Mouse (Mus musculus): ENCODE data around the gene Apc2.
A peak's percentile ranks its signal among the peaks of the same experiment; 100 is the strongest.

Gene Apc2

GRCm38 (mm10) chr10:80321014-80321669 lies 25.4 kb downstream of the Apc2 start:
- DNase-seq (ENCODE audit: low spot score in 2 of 2), result no peak

GRCm38 (mm10) chr10:80321670-80322581 lies 26.1 kb downstream of the Apc2 start:
- no peak for DNase-seq (ENCODE audit: low spot score in 2 of 2)

- no peak for DNase-seq (ENCODE audit: low spot score in 2 of 2)
Measured at GRCm38 (mm10) chr10:80322811-80323211, 27.0 kb downstream of the Apc2 start.

- DNase-seq (ENCODE audit: low spot score in 2 of 2), result no peak
Measured at GRCm38 (mm10) chr10:80323261-80324119, 27.7 kb downstream of the Apc2 start.

GRCm38 (mm10) chr10:80324120-80325037 lies 28.6 kb downstream of the Apc2 start:
- no peak for DNase-seq (ENCODE audit: low spot score in 2 of 2)

GRCm38 (mm10) chr10:80325045-80325444 lies 29.3 kb downstream of the Apc2 start:
- no peak for DNase-seq (ENCODE audit: low spot score in 2 of 2)

- DNase-seq (ENCODE audit: low spot score in 2 of 2), result peak; percentile 92 to 95
Measured at GRCm38 (mm10) chr10:80329273-80330081, 33.7 kb downstream of the Apc2 start, which contains the start of the genes Pcsk4 and Reep6. Gene Pcsk4, minus strand, starts transcription at chr10:80329498. Gene Reep6, plus strand, starts transcription at chr10:80329953.

GRCm38 (mm10) chr10:80330084-80330483 lies 34.3 kb downstream of the Apc2 start:
- DNase-seq (ENCODE audit: low spot score in 2 of 2), result no peak

- no peak for DNase-seq (ENCODE audit: low spot score in 2 of 2)
Measured at GRCm38 (mm10) chr10:80330888-80331287, 35.1 kb downstream of the Apc2 start.

- no peak for DNase-seq (ENCODE audit: low spot score in 2 of 2)
Measured at GRCm38 (mm10) chr10:80331636-80332524, 36.1 kb downstream of the Apc2 start.

- no peak for DNase-seq (ENCODE audit: low spot score in 2 of 2)
Measured at GRCm38 (mm10) chr10:80332525-80332989, 36.8 kb downstream of the Apc2 start.

GRCm38 (mm10) chr10:80336263-80336662 lies 40.5 kb downstream of the Apc2 start:
- DNase-seq (ENCODE audit: low spot score in 2 of 2), result no peak

- peak; percentile 86 to 89 for DNase-seq (ENCODE audit: low spot score in 2 of 2)
Measured at GRCm38 (mm10) chr10:80339941-80340750, 44.4 kb downstream of the Apc2 start.

GRCm38 (mm10) chr10:80341026-80341425 lies 45.2 kb downstream of the Apc2 start:
- no peak for DNase-seq (ENCODE audit: low spot score in 2 of 2)

GRCm38 (mm10) chr10:80341491-80342304 lies 45.9 kb downstream of the Apc2 start:
- no peak for DNase-seq (ENCODE audit: low spot score in 2 of 2)

- DNase-seq (ENCODE audit: low spot score in 2 of 2), result no peak
Measured at GRCm38 (mm10) chr10:80342305-80342748, 46.5 kb downstream of the Apc2 start.

Data from frontal cortex, postnatal 36 days (tissue).